Mouse (Mus musculus) layer of hippocampus, postnatal 25 days (tissue): ENCODE results near the gene Olfr630. TPM values are rescaled to one million over a fixed set of nuclear protein-coding genes. Genes with fewer than 3 reads are reported as not detected.
A peak's percentile ranks its signal among the peaks of the same experiment; 100 is the strongest.
"Not testable (repeated sequence)": the region's sequence is repeated elsewhere in the genome, so short reads cannot be mapped to it uniquely, and the experiment has no call there.

Source experiments
- DNase-seq, 2 experiments: peaks; one replicate each; pipeline ENCODE4 v3.0.0; 2022; ENCODE audit warnings: mixed read lengths in 2 of 2, low spot score in 1 of 2; ENCODE audit errors: extremely low spot score in 1 of 2
- total RNA-seq, 2 experiments: library from RNA; stranded (reverse); gene quantifications; 2 replicates each; pipeline ENCODE4 v1.2.3; 2021

The Olfr630 gene
- total RNA-seq: not detected

DNA sequence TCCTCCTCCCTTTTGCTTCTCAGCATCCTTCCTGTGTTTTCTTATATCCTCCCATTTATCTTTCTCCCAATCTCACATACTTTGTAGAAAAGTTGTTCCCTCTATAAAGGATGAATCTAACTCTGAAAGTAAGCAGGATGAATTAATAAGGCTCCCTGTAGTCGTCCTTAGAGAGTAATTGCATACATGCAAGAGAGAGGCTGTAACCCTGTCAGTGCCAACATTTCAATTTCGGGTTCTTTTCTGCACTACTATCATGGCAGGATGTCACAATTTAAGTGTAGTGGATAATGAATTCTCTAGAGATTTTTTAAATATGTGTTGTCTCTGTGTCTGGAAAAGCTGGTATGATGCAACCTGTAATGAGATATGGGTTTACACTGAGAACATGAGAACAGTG is at the start of gene Olfr630:
Gene Olfr630 (minus strand): TSS at position 101 of the 400 bp plus-strand sequence.
- no peak for DNase-seq

DNA sequence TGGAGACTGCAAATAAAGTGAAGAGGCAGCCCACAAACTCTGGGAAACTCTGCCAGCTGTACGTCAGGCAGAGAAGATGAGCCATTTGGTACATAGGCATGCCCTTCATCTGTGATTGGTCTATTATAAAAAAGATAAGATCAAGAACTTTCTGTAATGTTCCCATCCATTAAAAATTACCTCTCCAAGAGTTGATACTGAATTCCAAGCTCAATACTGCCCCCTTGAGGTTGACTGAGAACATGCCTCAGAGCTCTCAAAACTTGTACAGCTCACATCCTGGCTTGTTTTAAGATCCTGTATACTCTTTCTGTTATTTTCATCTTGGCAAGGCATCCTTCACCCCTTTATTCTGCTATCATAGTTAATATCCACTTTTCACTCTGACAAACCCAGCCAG is 49.7 kb upstream of the Olfr630 start:
- peak in 1 of 2 experiments; percentile 3 for DNase-seq

DNA sequence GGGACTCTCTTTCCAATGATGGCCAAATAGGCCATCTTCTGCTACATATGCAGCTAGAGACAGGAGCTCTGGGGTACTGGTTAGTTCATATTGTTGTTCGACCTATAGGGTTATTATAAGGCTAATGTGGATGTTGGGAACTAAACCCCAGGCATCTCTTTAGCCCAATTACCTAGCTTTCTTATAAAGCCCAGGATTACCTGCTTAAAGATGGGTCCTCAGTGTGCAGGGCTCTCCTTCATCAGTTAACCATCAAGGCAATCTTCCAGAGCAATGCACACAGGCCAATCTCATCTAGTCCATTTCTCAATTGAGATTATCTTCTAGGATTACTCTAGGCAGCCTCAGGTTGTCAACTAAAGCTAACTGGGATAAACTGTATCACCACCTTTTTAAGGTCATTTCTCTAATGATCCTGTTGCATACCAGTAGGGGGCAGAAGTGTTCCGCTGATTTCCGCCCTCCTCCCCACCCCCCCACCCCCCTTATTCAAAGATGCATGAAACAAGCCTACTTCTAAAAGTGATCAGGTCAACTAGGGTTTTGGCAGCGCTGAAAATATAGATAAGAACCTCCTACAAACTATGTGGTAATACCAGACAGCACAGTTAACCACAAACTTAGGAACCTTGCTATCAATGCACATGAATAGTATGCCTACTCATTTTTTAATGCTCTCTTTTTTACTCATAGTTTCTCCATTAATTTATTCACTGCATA is 35.7 kb upstream of the Olfr630 start:
- no peak for DNase-seq

DNA sequence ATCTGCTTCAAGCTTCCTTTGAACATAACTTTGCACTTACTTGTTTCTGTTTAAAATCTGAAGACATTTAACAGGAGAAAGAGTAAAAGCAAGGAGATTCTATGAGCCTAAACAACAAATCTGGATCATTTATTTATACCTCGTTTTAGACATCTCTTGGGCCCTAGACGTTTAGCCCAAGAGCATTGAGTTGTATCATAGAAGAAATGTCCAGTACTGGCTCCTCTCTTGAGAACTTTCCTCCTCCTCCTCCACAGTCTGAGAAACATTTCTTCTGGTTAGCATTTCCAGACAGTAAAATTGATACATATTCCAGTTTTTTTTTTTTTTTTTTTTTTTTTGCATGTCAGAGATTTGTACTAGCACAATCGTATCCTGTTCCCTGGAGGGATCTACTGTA is 34.6 kb upstream of the Olfr630 start, which contains the start of gene Olfr67:
Gene Olfr67 (minus strand): TSS at position 101 of the 400 bp plus-strand sequence.
- DNase-seq: no peak

DNA sequence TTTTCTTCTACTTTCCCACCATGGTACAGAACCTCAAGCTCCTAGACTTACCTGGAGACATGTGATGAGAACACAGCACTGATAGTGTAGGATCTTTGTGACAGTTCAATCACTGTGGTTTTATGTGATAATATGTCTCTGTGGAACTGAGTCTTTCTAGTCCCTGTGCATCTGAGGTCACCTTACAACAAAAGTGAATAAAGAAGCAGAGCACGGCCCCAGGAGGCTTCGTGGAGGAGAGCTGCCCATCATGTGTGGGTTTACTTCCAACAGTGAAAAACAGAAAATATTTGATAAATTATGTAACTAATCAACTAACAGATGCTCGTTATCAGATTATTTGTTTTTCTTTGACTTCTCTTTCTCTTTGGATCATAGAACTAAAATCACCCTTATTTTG is 22.5 kb upstream of the Olfr630 start, which contains the start of gene Olfr68:
Gene Olfr68 (minus strand): TSS at position 101 of the 400 bp plus-strand sequence.
- DNase-seq: no peak

DNA sequence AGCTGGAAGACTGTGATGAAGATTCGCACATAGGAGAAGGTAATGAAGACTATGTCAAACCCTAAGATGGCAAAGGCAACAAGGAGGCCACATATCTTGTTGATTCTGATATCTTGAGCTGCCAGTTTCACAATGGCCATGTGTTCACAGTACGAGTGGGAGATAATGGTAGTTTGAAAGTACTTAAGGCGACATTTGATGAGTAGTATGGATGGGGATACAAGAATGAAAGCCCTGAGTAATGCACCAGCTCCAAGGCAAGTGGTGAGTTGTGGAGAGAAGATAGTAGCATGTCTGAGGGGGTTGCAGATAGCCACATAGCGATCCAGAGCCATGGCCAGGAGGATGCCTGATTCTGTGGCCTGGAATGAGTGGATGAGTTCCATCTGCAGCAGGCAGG is 20.5 kb upstream of the Olfr630 start:
- not testable (repeated sequence) for DNase-seq

DNA sequence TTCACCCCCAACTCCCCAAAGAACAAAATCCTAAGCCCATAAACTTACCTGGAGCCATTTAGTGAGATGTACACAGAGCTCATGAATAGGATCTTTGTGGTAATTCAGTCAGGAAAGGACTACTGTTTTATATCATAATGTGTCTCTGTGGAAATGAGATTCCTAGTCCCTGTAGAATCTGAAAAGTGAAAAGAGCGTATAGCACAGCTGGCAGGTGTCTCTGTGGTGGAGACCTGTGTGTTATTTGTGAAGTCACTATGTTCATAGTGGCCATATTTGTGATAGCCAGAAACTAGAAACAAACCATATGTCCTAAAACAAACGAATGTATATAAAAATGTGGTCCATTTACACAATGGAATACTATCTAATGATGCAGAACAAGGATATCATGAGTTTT is 14.4 kb upstream of the Olfr630 start, which contains the start of gene Olfr69:
Gene Olfr69 (minus strand): TSS at position 101 of the 400 bp plus-strand sequence.
- no peak for DNase-seq

DNA sequence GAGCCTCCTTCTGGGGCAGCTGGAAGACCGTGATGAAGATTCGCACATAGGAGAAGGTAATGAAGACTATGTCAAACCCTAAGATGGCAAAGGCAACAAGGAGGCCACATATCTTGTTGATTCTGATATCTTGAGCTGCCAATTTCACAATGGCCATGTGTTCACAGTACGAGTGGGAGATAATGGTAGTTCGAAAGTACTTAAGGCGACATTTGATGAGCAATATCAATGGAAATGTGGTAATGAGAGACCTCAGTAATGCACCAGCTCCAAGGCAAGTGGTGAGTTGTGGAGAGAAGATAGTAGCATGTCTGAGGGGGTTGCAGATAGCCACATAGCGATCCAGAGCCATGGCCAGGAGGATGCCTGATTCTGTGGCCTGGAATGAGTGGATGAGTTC is 10.6 kb upstream of the Olfr630 start:
- DNase-seq: not testable (repeated sequence)

DNA sequence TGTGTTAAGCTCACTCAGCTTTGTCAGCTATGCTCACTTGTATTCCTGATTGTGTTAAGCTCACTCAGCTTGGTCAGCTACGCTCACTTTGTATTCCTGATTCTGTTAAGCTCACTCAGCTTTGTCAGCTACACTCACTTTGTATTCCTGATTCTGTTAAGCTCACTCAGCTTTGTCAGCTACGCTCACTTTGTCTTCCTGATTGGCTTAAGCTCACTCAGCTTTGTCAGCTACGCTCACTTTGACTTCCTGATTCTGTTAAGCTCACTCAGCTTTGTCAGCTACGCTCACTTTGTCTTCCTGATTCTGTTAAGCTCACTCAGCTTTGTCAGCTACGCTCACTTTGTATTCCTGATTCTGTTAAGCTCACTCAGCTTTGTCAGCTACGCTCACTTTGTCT is 5.1 kb upstream of the Olfr630 start:
- DNase-seq: not testable (repeated sequence)

DNA sequence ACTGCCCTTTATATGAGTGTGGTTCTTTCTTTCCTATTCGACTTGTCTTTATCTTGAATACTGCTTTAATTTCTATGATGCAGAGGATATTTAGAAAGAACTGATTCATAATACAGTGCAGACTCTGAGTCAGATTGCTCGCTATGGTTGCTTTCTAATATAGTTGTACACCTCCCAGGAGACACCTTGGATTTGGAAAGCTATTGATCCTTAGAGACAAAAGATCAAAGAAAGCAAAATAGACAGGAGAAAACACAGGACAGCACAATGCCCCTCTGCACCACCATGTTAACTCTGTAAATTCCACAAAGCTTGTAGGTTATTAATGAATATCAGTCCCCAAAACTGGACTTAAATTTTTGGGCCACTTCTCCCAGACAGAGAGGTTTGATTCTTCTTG is 12.3 kb downstream of the Olfr630 start, which contains the start of gene Olfr629:
Gene Olfr629 (minus strand): TSS at position 101 of the 400 bp plus-strand sequence.
- no peak for DNase-seq

DNA sequence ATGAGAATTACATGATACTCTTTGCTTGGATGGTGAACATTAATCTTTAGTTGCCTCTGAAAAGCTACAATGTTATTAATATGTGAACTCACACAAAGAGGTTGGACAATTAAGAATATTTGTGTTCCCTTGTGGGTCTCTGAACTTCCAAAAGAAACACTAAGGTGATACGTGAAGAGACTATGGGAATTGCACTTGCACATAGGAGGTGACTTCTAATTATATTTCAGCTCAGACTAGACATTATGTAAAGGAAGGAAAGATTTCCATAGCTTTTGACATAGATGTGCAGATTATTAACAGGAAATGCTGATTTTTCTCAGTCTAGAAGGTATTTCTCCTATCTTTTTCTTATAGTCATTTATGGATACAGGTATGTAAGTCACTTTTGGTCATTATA is 27.1 kb downstream of the Olfr630 start, which contains the start of gene Olfr628:
Gene Olfr628 (plus strand): TSS at position 301 of the 400 bp plus-strand sequence.
- DNase-seq: no peak

DNA sequence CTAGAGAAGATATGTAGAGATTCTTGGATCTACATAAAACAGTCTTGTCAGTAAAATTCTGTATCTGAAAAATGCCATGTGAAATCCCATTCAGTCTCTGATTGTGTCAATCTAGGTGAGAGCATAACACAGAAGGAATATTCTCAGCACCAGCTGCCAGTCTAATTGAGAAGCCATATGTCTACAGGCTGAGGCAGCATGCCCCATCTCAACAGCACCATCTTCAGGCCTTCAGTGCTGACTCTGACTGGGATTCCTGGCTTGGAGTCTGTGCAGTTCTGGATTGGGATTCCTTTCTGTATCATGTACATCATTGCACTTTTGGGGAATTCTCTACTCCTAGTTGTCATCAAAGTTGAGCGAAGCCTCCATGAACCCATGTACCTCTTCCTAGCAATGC is 40.7 kb downstream of the Olfr630 start:
- not testable (repeated sequence) for DNase-seq

DNA sequence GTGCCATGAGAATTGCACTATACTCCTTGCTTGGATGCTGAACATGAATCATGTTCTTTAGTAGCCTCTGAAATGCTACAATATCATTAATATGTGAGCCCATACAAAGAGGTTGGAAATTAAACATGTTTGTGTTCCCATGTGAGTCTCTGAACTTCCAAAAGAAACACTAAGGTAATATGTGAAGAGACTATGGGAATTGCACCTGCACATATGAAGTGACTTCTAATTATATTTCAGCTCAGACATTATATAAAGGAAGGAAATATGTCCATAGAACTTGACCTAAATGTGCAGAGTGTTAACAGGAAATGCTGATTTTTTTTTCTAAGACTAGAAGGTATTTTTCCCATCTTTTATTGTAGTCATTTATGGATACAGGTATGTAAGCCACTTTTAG is 42.8 kb downstream of the Olfr630 start, which contains the start of gene Olfr243:
Gene Olfr243 (plus strand): TSS at position 301 of the 400 bp plus-strand sequence.
- DNase-seq: no peak

DNA sequence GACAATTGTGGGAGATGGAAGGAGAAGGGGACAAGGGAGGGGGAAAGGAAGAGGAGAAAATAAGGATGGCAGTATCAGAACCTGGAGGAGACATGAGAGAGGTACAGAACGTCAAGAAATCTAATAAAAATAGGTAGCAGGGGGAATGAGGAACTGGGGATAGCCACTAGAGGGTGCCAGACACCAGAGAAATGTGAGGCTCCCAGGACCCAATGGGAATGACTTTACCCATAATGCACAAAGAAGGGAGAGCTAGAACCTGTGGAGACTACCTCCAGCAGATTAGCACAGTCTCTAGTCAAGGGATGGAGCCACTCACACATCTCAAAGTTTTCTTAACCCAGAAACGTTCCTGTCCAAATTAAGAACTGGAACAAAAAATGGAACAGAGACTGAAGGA is 45.1 kb downstream of the Olfr630 start:
- no peak for DNase-seq

Other genes starting within 250 kb of the Olfr630 start
- gene Olfr610, start 245.2 kb downstream of the Olfr630 start, total RNA-seq: not detected
- gene Olfr611, start 236.5 kb downstream of the Olfr630 start, total RNA-seq: not detected
- not detected for gene Olfr612, start 214.6 kb downstream of the Olfr630 start, total RNA-seq
- not detected for gene Olfr613, start 209.3 kb downstream of the Olfr630 start, total RNA-seq
- not detected for gene Olfr615, start 201.3 kb downstream of the Olfr630 start, total RNA-seq
- not detected for gene Olfr616, start 188.2 kb downstream of the Olfr630 start, total RNA-seq
- not detected for gene Olfr617, start 184.3 kb downstream of the Olfr630 start, total RNA-seq
- gene Olfr618, start 167.2 kb downstream of the Olfr630 start, total RNA-seq: not detected
- gene Olfr619, start 156.8 kb downstream of the Olfr630 start, total RNA-seq: not detected
- gene Olfr620, start 144.8 kb downstream of the Olfr630 start, total RNA-seq: not detected
- gene Olfr622, start 114.6 kb downstream of the Olfr630 start, total RNA-seq: not detected
- gene Olfr623, start 93.6 kb downstream of the Olfr630 start, total RNA-seq: not detected
- gene Olfr624, start 86.1 kb downstream of the Olfr630 start, total RNA-seq: under 1 TPM in 1 of 2 experiments, not detected in 1; 0.05 TPM
- not detected for gene Olfr625-ps1, start 74.6 kb downstream of the Olfr630 start, total RNA-seq
- not detected for gene Olfr243, start 42.7 kb downstream of the Olfr630 start, total RNA-seq
- gene Olfr628, start 27.0 kb downstream of the Olfr630 start, total RNA-seq: not detected
- not detected for gene Olfr629, start 12.4 kb downstream of the Olfr630 start, total RNA-seq
- not detected for gene Olfr69, start 14.3 kb upstream of the Olfr630 start, total RNA-seq
- gene Olfr68, start 22.4 kb upstream of the Olfr630 start, total RNA-seq: not detected
- gene Olfr67, start 34.5 kb upstream of the Olfr630 start, total RNA-seq: not detected
- gene Hbb-bt, start 56.7 kb upstream of the Olfr630 start, total RNA-seq: 10 to 100 TPM; 73.9 to 75.8 TPM
- gene Hbb-bs, start 70.8 kb upstream of the Olfr630 start, total RNA-seq: 100 to 1,000 TPM; 561 to 593 TPM
- gene Hbb-bh2, start 83.2 kb upstream of the Olfr630 start, total RNA-seq: not detected
- gene Hbb-bh1, start 85.8 kb upstream of the Olfr630 start, total RNA-seq: not detected
- gene Hbb-y, start 95.9 kb upstream of the Olfr630 start, total RNA-seq: not detected
- not detected for gene Olfr66, start 128.9 kb upstream of the Olfr630 start, total RNA-seq
- gene Olfr64, start 137.2 kb upstream of the Olfr630 start, total RNA-seq: not detected
- not detected for gene Olfr65, start 146.2 kb upstream of the Olfr630 start, total RNA-seq
- not detected for gene Olfr631, start 171.5 kb upstream of the Olfr630 start, total RNA-seq
- gene Olfr632, start 177.0 kb upstream of the Olfr630 start, total RNA-seq: not detected
- not detected for gene Olfr633, start 187.1 kb upstream of the Olfr630 start, total RNA-seq
- gene Olfr635, start 213.8 kb upstream of the Olfr630 start, total RNA-seq: under 1 TPM; 0.05 to 0.07 TPM
- gene Olfr638, start 241.4 kb upstream of the Olfr630 start, total RNA-seq: not detected